Mouse (Mus musculus): ENCODE results near the gene Dusp3. TPM values are rescaled to one million over a fixed set of nuclear protein-coding genes. Genes with fewer than 3 reads are reported as not detected.

The Dusp3 gene
- total and polyA plus RNA-seq, 3 experiments, result 18.4 to 35.5 (median 29.8) TPM

GRCm38 (mm10) chr11:101965553-101965952 lies 21.3 kb downstream of the Dusp3 start:
- Histone ChIP-seq H3K36me3 (ENCODE audit: control insufficient read depth in 1 of 2, insufficient read depth in 2 of 2, low read length in 2 of 2) (no peaks in the 10 kb centered on the region), H3K4me1 (ENCODE audit: control insufficient read depth in 1 of 2, insufficient read depth in 2 of 2, low read length in 2 of 2) (no peaks in the 10 kb centered on the region), H3K9ac (ENCODE audit: control insufficient read depth, low read depth, low read length, poor library complexity, severe bottlenecking) (no peak overlapping the region), H3K9me3 (replicated peaks; ENCODE audit: insufficient read depth, low read length) (no peaks in the 10 kb centered on the region), H3K4me3 (ENCODE audit: control insufficient read depth in 1 of 2, insufficient read depth in 1 of 2, low read depth in 2 of 2, low read length in 2 of 2) (no peak overlapping the region), H3K79me2 (ENCODE audit: control insufficient read depth, insufficient read depth, low read length, poor library complexity) (no peaks in the 10 kb centered on the region), H3K27ac (ENCODE audit: control insufficient read depth, low read depth, low read length) (no peak overlapping the region), H3K27me3 (ENCODE audit: control insufficient read depth in 1 of 2, insufficient read depth in 2 of 2, low read length in 2 of 2) (peaks cover 3 to 8% of the 10 kb centered on the region in 2 experiments)
- DNase-seq (ENCODE audit: low read depth, low spot score), result no peak
- TF ChIP-seq POLR2AphosphoS5 (IDR thresholded peaks at IDR 0.05; ENCODE audit: borderline replicate concordance, low read depth, low read length), result no peak
- TF ChIP-seq RCOR1 (IDR thresholded peaks at IDR 0.05; ENCODE audit: low read depth, low read length), result no peak
- no peak for TF ChIP-seq TBP (IDR thresholded peaks at IDR 0.05; ENCODE audit: low read depth, low read length)
- no peak for TF ChIP-seq SMC3 (IDR thresholded peaks at IDR 0.05; ENCODE audit: low read depth, low read length)
- TF ChIP-seq MEF2A (IDR thresholded peaks at IDR 0.05; ENCODE audit: extremely low read depth, insufficient replicate concordance, low read depth, low read length, poor library complexity, severe bottlenecking), result no peak
- TF ChIP-seq BHLHE40 (IDR thresholded peaks at IDR 0.05; ENCODE audit: borderline replicate concordance, low read depth, low read length), result no peak
- no peak for TF ChIP-seq TCF12 (IDR thresholded peaks at IDR 0.05; ENCODE audit: low read depth, low read length)
- no peak for TF ChIP-seq MYC (IDR thresholded peaks at IDR 0.05; ENCODE audit: low read depth, low read length)
- TF ChIP-seq ETS1 (IDR thresholded peaks at IDR 0.05; ENCODE audit: low read depth, low read length), result no peak
- no peak for TF ChIP-seq ZNF384 (IDR thresholded peaks at IDR 0.05; ENCODE audit: low read depth, low read length)
- no peak for TF ChIP-seq GATA1 (IDR thresholded peaks at IDR 0.05; ENCODE audit: low read depth, low read length)
- no peak for TF ChIP-seq ZC3H11A (IDR thresholded peaks at IDR 0.05; ENCODE audit: low read depth, low read length)
- TF ChIP-seq USF2 (IDR thresholded peaks at IDR 0.05; ENCODE audit: borderline replicate concordance in 1 of 2, insufficient read depth in 1 of 2, low read depth in 1 of 2, low read length in 2 of 2), result no peak

GRCm38 (mm10) chr11:101964647-101965046 lies 22.2 kb downstream of the Dusp3 start:
- H3K79me2 ChIP-seq (ENCODE audit: control insufficient read depth, insufficient read depth, low read length, poor library complexity), result no peaks in the 10 kb centered on the region
- no peak overlapping the region for H3K9ac ChIP-seq (ENCODE audit: control insufficient read depth, low read depth, low read length, poor library complexity, severe bottlenecking)
- H3K4me3 ChIP-seq (ENCODE audit: control insufficient read depth in 1 of 2, insufficient read depth in 1 of 2, low read depth in 2 of 2, low read length in 2 of 2), result no peak overlapping the region
- no peaks in the 10 kb centered on the region for H3K36me3 ChIP-seq (ENCODE audit: control insufficient read depth in 1 of 2, insufficient read depth in 2 of 2, low read length in 2 of 2)
- peaks cover 3 to 9% of the 10 kb centered on the region in 2 experiments for H3K27me3 ChIP-seq (ENCODE audit: control insufficient read depth in 1 of 2, insufficient read depth in 2 of 2, low read length in 2 of 2)
- no peak overlapping the region for H3K27ac ChIP-seq (ENCODE audit: control insufficient read depth, low read depth, low read length)
- H3K9me3 ChIP-seq (replicated peaks; ENCODE audit: insufficient read depth, low read length), result no peaks in the 10 kb centered on the region
- DNase-seq (ENCODE audit: low read depth, low spot score), result no peak
- no peak for TF ChIP-seq POLR2AphosphoS2 (IDR thresholded peaks at IDR 0.05; ENCODE audit: low read length)
- TF ChIP-seq ZC3H11A (IDR thresholded peaks at IDR 0.05; ENCODE audit: low read depth, low read length), result no peak
- no peak for TF ChIP-seq USF1 (IDR thresholded peaks at IDR 0.05; ENCODE audit: low read depth, low read length)
- no peak for TF ChIP-seq ETS1 (IDR thresholded peaks at IDR 0.05; ENCODE audit: low read depth, low read length)
- no peak for TF ChIP-seq CHD2 (IDR thresholded peaks at IDR 0.05; ENCODE audit: low read length)
- TF ChIP-seq ELF1 (IDR thresholded peaks at IDR 0.05; ENCODE audit: low read depth, low read length), result no peak
- TF ChIP-seq MAX (IDR thresholded peaks at IDR 0.05; ENCODE audit: low read length), result no peak
- H3K4me1 ChIP-seq (ENCODE audit: control insufficient read depth in 1 of 2, insufficient read depth in 2 of 2, low read length in 2 of 2), result no peaks in the 10 kb centered on the region

All from MEL (cell line).